Mouse (Mus musculus): ENCODE results near the gene Ranbp2.

DNA sequence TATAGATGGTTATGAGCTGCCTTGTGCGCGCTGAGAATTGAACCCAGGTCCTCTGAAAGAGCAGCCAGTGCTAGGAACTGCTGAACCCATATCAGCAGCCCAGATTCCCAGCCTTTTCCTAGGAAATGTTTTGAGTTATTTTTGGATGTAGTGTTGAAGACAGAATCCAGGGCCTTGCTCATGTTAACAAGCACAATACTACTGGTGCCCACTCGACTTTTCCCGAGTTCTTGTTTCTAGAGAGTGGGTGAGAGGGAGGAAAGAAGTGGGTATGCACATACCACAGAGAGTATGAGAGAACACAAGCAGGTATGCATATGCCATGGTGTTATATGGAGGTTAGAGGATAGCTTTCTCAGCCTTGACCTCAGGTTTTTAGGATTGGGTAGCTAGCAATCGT is 44.3 kb downstream of the Ranbp2 start:
- TF ChIP-seq EP300 (IDR thresholded peaks at IDR 0.05; ENCODE audit: insufficient read depth, low read depth, low read length) (no peak), CTCF (IDR thresholded peaks at IDR 0.05) (no peak), POLR2A (IDR thresholded peaks at IDR 0.05; ENCODE audit: insufficient read depth, low read depth, low read length) (no peak)

Data from heart, adult 2 months (tissue).